Mouse (Mus musculus) lung, postnatal 0 days (tissue): Measurements from ENCODE around the gene Gm17581.

ENCODE experiments used
- CTCF ChIP-seq: IDR thresholded peaks from 2 replicates; pipeline ENCODE4 v1.5.1; 2016; ENCODE audit warnings: antibody characterized with exemption, mild to moderate bottlenecking
- EP300 ChIP-seq: IDR thresholded peaks from 2 replicates; pipeline ENCODE4 v1.6.1; 2016; ENCODE audit warnings: antibody characterized with exemption, mild to moderate bottlenecking, control low read depth

GRCm38 (mm10) chr2:155726302-155726701 is 9.4 kb downstream of the Gm17581 start:
- TF ChIP-seq CTCF = no peak
- no peak for TF ChIP-seq EP300
